Mouse (Mus musculus): ENCODE results near the gene D630039A03Rik. TPM values are rescaled to one million over a fixed set of nuclear protein-coding genes. Genes with fewer than 3 reads are reported as not detected.

D630039A03Rik gene
- total RNA-seq, 2 experiments from 2014 or later: 0.15 to 0.19 TPM

DNA sequence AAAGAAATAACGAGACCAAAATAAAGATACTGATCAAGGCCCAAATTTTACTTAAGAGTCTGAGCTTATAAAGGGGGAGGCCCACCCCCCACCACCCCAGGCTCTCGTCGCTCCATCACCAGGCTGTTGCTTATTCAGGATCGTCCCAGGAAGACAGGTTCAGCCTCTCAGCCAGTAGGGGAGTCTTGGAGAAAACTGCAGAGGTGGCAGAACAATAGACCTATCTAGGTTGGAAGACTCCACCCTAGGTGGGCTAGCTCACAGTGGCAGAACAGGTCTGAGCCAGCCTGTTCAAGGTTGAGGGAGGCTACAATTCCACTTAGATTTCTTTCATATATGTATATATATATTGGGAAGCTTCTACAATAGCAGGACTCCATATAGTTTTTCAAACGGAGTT, 18.1 kb upstream of the D630039A03Rik start:
- intact Hi-C loops (cut with DNase I): no loop called here
- DNase-seq (ENCODE audit: low spot score in 2 of 2): no peak

DNA sequence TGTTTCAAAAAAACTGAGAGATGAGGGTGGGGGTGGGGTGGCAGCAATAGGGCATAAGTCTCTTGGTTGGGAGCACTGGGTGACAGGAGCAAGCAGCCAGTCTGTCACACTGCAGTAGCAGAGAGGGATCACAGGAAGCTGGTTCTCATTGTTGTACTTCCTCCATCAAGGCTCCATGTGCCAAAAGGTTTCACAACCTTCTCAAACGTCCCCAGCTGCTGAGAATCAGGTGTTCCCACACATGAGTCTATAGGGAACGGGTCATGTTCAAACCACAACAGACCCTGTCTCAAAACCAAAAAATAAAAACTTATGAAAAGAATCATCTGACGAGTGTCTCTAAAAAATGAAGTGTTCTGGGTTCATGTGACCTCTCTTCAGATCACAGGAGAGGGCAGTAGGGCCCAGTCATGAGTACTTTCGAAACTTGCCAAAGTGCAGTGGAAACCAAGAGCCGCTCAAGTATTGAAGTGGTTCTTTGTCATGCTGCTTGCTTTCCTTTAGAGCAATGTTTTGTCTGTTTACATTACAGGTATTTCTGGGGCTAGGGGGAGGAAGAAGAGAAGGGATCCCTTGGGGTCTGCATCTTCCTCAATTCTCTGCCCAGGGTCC, 14.6 kb upstream of the D630039A03Rik start:
- no peak for DNase-seq (ENCODE audit: low spot score in 2 of 2)
- intact Hi-C loops (cut with DNase I): no loop called here

DNA sequence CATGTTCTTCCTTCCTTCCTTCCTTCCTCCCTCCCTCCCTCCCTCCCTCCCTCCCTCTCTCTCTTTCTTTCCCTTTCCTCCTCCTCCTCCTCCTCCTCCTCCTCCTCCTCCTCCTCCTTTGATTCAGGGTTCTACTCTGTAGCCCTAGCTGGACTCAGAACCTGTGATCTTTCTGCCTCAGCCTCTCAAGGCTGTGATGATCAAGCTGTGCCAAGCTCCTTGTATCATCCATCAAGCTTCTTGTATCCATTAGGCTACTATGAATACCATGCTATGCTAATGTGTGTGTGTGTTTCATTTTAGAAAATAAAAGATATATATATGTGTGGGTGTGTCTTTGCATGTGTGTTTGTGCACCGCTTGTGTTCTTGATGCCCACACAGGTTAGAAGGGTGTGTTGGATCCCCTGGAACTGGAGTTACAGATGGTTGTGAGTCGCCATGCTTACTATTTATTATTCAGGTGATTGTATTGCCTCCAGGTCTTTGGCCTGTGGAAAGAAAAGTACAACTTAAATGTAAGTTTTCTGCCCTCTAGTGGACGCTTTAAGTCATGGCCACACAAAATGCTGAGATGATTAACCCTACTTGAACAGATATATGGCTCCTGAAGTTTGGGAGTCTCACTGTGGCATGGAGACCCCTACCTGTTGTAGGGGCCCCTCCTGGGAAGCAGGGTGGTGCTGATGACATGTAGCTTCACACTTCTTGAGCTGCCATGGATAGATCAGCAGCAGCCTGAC, 11.5 kb upstream of the D630039A03Rik start:
- peak; percentile 19 to 29 for DNase-seq (ENCODE audit: low spot score in 2 of 2)
- intact Hi-C loops (cut with DNase I): no loop called here

DNA sequence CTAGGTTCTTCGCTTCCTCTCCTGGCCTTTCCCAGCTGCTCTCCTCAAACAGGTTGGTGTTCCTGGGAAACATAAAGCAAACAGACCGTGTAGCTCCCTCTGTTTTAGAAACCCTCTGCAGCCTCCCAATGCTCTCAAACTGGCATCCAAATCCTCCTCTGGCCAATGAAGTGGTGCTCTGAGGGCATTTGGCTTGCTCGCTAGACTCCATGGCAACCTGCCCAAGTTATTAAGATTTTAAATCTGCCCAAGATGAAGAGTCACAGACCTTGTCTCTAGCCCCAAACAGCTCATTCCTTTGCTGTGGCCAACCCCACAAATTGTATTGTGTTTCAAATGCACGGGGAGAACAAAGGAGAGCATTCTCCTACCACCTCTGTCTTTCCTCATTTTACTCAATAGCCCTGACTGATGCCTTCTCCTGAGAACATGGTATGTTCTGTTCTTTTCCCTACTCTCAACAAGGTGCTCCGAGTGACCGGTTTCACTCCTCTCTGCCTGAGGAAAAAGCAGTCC, 8.5 kb upstream of the D630039A03Rik start:
- intact Hi-C loops (cut with DNase I): no loop called here
- no peak for DNase-seq (ENCODE audit: low spot score in 2 of 2)

DNA sequence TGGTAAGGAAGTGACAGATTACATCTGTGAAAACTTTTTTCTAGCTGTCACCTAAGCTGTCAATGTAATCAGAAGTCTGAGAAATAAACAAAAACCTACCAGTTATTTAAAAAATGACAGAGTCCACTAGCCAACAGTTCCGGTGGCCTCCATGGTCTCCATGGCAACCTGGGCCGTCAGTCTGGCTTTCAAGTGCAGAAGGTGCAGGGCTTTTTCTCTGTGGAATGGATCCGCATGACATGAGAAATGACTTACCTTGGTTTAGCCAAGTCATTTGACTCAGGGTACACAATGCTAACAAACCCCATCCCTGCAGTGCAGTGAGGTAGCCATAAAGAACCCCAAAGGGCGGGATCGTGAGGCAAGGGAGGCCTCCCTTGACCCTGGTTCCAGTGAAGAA, 6.1 kb upstream of the D630039A03Rik start:
- no peak for DNase-seq (ENCODE audit: low spot score in 2 of 2)
- intact Hi-C loops (cut with DNase I): no loop called here

DNA sequence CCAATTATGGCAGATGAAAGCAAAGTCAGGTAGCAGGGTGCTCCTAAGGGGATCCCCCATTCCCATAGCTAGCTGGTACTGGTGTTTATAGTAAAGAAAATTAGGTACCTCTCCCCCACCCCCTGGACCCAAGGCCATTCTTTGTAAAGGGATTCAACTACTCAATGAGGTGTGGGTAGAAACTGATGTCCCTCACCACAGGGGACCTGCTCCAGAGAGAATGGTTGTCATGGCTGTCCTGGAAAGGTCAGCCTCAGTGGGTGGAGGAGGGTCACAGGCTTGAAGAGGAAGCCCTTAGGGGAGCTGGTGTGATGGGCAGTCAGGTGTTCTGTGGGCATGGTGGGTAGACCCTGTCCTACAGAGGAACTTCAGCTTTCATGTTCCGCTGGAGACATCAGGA, 4.4 kb upstream of the D630039A03Rik start:
- intact Hi-C loops (cut with DNase I): no loop called here
- no peak for DNase-seq (ENCODE audit: low spot score in 2 of 2)

DNA sequence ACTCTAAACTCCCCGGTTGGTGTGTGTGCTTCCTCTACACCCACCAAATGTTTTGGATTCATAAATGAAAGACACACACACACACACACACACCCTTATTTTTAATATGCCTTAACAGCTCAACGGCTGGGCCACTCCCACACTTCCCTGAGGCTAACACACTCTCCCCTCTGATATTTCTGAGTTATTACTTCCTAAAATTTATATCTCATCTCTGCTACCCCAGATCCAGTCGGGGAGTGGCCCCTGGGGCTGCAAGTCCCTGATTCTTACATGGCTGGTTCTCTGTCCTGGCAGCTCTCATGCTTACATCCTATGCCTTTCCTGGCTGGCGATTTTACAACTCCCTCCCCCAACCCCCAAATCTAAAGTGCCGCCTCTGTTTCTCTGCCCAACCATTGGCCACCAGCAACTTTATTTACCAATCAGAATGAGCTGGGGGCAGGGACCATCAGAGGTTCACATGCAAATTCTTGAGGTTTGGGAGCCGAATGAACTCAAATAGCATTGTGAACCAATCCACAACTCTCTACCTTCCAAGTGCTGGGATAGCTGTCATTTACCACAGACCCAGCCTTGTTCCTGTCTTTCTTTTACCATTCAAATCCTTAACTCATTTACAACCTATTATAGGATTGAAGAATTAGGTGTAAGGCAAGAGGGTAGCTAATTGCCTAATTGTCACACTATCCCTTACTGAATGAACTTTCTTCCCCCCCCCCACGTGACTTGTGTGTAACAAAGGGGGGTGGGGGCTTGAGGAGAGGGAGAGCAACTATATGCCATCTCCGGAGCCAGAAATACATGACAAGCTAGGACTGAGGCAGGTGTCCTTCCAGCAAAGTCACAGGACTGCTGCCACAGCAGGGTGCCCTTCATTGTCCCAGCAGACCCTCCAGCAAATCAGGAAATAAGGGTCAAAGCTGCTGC, 3.7 kb upstream of the D630039A03Rik start:
- intact Hi-C loops (cut with DNase I): no loop called here

DNA sequence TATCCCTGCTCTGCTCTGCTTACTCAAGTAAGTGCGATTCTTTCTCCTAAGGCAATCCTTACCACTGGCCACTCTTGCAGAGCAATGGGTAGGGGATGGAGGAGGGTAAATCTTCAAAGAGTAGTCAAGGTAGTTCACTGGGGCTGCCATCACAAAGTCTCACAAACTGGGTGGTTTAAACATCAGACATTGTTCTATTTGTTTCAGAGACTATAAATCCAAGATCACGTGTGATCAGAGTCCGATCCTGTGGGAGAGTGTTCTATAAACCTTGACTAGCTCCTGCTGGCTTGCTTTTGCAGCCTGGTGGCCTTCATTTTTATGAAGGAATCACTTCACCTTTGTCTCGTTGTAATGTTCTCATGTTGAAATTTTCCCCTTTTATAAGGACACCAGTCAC, 614 bp upstream of the D630039A03Rik start:
- DNase-seq (ENCODE audit: low spot score in 2 of 2): no peak
- intact Hi-C loops (cut with DNase I): no loop called here

More for the DNA sequence above, 3.7 kb upstream of the D630039A03Rik start:
- DNase-seq (ENCODE audit: low spot score in 2 of 2): no peak

DNA sequence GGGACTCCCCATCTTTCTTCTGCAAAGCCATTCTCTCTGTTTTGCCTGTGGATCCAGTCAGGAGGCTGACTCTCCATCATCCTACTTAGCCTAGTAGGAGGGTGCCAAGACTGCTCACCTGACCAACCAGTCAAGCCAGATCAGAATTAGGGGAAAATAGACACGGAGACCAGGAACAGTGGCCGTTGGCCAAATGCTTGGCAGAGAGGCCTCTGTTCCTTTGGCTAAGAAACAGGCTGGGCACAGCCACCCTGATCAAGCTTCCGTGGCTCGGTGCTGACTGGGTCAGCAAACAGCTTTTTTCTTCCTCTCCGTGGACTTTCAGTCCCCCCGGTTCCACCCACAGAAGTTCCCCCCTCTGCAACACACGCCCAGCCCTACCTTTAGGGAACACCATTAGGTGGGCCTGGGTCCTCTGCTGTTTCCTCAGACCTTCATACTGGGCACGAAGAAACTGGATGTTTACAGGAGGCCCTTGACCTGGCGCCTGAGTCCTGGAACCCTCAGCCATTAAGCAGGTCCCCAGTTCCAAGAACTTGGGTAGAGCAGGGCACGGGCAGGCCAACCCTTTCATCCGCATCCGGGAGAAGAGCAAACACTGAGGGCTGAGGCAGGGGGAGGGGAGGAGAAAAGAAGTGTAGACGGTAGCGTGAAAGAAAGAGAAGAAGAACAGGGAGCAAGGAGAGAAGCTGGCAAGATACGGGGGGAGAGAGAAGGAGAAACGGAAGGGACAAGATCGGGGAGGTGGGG, 706 bp downstream of the D630039A03Rik start:
- intact Hi-C loops (cut with DNase I): no loop called here
- DNase-seq (ENCODE audit: low spot score in 2 of 2): peak; percentile 19 to 36

DNA sequence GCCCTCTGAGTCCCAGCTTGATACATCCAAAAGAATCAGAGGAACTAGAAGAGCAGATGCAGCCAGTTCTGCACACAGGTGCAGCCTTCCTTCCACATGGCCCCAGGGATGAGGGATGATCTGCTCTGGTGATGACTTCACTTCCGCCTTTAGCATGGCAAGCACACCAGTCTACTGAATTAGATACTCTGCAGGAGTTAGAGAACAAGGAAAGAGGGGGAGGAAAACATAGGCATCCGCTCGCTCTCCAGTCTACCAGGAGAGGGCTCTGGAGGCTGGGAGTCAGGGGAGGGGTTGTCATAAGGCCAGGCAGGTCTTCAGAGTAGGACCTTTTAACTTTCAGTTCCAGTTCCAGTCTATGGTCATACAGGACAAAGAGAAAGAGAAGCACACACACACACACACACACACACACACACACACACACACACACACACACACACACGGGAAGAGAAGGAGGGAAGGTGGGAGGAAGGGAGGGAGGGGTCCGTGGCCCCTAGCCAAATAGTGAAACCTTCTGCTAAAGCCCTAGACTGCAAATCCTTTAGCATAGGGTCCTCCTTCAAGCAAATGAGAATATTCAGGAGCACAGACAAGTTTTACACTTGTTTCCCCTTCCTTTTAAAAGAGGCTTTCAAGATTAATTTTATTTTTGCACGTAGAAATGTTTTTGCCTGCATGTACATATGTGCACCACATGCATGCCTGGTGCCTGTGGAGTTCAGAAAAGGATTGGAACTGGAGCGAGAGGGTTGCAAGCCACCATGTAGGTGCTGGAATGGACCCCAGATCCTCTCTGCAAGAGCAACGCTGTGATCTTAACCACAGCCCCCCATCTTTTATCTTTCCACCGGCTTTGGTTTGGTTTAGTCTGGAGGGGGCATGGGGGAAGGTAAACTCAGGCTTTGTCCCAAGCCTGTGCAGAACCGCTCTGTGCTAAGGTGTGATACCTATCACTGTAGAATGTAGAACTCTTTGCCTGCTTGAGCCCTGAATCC, 1.6 kb downstream of the D630039A03Rik start:
- intact Hi-C loops (cut with DNase I): no loop called here
- peak in 1 of 2 experiments; percentile 14 for DNase-seq (ENCODE audit: low spot score in 2 of 2)

DNA sequence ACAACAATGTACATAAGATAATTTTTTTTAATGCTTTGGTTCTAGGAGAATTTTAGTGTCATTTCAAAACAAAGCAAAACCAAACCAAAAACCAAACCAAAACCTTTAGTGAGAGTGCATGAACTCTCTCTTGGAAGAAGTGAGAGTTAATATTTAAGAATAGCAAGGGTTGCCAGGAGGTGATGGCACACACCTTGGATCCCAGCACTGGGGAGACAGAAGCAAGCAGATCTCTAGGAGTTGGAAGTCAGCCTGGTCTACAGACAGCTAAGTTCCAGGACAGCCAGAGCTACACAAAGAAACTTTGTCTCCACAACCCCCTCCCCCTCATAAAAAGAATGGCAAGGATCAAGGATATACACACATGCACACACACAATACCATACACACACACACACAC, 3.1 kb downstream of the D630039A03Rik start:
- no peak for DNase-seq (ENCODE audit: low spot score in 2 of 2)
- intact Hi-C loops (cut with DNase I): no loop called here

DNA sequence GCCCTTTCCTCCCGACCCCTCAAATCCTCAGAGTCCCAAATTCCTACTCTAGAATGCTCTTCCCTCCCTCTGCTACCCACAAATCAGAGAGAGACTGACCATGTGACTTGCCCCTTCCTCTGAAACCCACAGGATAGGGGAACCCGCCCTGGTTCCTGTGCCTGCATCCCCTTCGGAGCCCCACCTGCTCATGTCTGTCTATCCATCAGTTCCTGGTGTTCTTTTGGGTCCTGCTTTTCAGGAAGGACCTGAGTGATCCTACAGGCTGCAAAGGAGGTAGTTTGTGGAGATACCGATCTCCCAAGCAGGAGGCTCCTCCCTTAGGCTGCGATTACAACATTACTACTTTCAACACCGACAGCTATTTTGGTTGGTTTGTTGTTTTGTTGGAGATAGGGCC, 7.2 kb downstream of the D630039A03Rik start:
- intact Hi-C loops (cut with DNase I): loop anchor here (10.0 kb wide), 1 partner anchor 346 kb away; no protein-coding TSS in a partner anchor
- no peak for DNase-seq (ENCODE audit: low spot score in 2 of 2)

DNA sequence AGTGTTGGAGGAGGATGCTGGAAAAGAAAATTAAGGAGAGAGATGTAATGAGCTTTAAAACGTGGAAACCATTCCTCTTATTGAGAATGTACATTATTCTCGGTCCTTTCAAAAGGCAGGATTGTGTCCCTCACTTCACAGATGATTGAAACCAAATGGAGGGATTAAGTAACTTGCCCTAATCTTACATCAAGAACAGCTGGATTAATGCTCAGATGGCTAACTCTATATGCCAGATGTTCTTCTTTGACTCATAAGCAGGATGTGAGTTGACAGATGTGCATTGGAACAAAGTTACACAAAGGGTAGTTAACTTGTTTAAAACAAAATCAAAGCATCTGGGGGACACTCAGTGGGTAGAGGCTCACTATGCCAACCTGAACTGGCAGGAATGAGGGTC, 9.4 kb downstream of the D630039A03Rik start:
- no peak for DNase-seq (ENCODE audit: low spot score in 2 of 2)
- intact Hi-C loops (cut with DNase I): loop anchor here (10.0 kb wide), 1 partner anchor 348 kb away; no protein-coding TSS in a partner anchor

DNA sequence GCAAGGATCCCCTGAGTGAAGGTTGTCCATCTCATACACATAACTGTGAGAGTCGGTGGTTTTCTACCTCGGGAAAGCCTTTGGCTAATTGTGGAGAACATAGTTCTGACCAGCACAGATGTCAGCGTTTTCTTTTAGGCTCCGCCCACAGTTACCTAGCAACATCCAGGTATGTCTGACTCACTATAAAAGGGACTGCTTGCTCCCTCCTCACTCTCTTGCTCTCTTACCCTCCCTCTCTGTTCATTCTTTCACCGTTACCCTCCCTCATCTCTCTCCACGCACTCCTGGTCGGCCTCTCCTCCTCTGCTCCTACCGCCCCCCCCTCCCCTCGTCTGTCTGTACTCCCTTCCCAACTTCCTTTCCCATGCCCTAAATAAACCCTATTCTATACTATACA, 11.5 kb downstream of the D630039A03Rik start:
- no peak for DNase-seq (ENCODE audit: low spot score in 2 of 2)
- intact Hi-C loops (cut with DNase I): loop anchor here (10.0 kb wide), 1 partner anchor 350 kb away; no protein-coding TSS in a partner anchor

DNA sequence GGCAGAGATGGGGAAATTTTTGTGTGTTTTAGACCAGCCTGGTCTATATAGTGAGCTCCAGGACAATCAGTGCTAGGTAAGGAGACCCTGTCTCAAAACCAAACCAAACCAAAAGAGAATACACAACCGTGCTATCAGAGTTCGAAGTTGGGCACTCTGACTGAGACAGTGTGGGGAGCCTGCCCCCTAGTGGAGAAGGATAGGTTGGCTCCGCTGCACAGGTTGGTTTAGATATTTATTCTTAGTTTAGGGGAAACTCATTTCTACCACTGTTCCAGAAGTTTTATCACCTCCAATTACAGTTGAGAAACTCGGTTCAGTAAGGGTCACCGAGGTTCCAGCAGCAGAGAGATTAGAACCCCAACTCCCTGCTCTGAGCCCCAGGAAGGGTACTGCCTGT, 11.9 kb downstream of the D630039A03Rik start:
- intact Hi-C loops (cut with DNase I): loop anchor here (10.0 kb wide), 1 partner anchor 351 kb away; no protein-coding TSS in a partner anchor
- DNase-seq (ENCODE audit: low spot score in 2 of 2): peak; percentile 62 to 78

DNA sequence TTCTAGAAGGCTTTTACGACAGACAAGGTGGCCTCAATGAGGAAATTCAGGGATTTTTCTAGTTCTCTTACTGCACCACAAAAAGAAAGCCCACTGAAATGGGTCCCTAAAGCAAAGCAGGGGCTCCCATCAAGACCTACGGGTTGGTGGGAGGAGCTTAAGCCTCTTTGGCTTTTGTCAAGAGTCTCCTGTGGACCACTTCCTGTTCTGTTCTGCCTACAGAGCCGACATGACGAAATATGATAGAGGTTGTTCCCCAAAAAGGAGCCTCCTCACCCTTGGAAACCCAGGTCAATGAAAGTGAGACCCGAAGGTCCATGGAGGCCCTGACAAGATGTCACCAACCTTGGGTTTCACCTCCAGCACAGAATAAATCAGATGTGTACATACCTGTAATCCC, 13.5 kb downstream of the D630039A03Rik start:
- DNase-seq (ENCODE audit: low spot score in 2 of 2): no peak
- intact Hi-C loops (cut with DNase I): loop anchor here (10.0 kb wide), 1 partner anchor 352 kb away; no protein-coding TSS in a partner anchor

DNA sequence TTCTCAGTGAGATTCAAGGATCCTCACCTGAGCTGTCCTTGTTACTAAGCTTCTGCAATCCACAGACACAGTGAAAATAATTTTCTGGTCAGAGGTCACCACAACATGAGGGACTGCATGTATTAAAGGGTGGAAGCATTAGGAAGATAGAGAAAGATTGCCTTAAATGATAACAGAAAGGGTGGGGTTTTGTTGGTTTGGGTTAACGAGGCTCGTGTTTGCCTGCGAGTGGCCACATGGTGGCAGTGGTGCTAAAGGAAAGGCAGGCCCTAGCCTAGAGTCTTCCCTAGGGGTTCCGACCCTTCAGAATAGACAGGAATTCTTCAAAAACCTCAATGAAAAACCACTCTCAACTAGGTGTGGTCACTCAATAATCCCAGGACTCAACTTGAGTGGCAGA, 14.9 kb downstream of the D630039A03Rik start:
- peak in 1 of 2 experiments; percentile 43 for DNase-seq (ENCODE audit: low spot score in 2 of 2)
- intact Hi-C loops (cut with DNase I): loop anchor here (2.0 to 10.0 kb wide), 2 partner anchors 180 to 354 kb away; no protein-coding TSS in a partner anchor

DNA sequence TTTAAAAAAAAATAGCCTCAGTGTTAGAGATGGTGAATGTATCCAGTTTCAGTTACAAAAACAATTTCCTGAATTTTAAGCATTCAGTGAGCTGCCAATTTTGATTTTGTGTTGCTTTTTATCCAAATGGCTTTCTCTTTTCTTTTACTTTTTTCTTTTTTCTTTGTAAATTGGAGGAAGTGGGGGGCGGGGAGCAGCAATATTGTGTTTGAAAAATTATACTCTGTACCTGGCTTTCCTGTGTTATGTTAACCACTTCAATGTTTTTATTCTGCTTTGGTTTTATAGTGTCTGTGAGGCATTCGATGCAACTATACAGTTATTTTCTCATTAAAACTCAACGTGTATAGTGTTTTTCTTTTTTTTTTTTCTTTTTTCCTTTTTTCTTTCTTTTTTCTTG, 19.5 kb downstream of the D630039A03Rik start:
- DNase-seq (ENCODE audit: low spot score in 2 of 2): no peak

More for the DNA sequence above, 19.5 kb downstream of the D630039A03Rik start:
- intact Hi-C loops (cut with DNase I): no loop called here

All from left cerebral cortex, postnatal 14 days (tissue).